Mouse (Mus musculus) testis, adult 2 months (tissue): ENCODE measurements around the gene Gcm1. TPM values are rescaled to one million over a fixed set of nuclear protein-coding genes. Genes with fewer than 3 reads are reported as not detected.
A peak's percentile ranks its signal among the peaks of the same experiment; 100 is the strongest.

Source experiments
- H3K27ac ChIP-seq: fragments of 200-500 bp; 2 replicates; pipeline ENCODE4 v1.5.1; 2012; ENCODE audit warnings: low read depth, low read length; ENCODE audit not compliant: control insufficient read depth, insufficient read depth
- H3K27me3 ChIP-seq: fragments of 200-500 bp; 2 replicates; pipeline ENCODE4 v1.6.1; 2012; ENCODE audit warnings: mild to moderate bottlenecking, low read length, moderate library complexity; ENCODE audit not compliant: control insufficient read depth, insufficient read depth
- H3K36me3 ChIP-seq: fragments of 200-500 bp; 2 replicates; pipeline ENCODE4 v1.6.1; 2012; ENCODE audit warnings: mild to moderate bottlenecking, low read length; ENCODE audit not compliant: control insufficient read depth, insufficient read depth
- H3K4me1 ChIP-seq: fragments of 200-500 bp; 2 replicates; pipeline ENCODE4 v1.6.1; 2012; ENCODE audit warnings: low read length; ENCODE audit not compliant: control insufficient read depth, insufficient read depth
- H3K4me3 ChIP-seq: fragments of 200-500 bp; 2 replicates; pipeline ENCODE4 v1.5.1; 2012; ENCODE audit warnings: low read depth, mild to moderate bottlenecking, low read length, moderate library complexity, mixed read lengths; ENCODE audit not compliant: control insufficient read depth
- CTCF ChIP-seq: fragments of 200-500 bp; IDR thresholded peaks from 2 replicates; pipeline ENCODE4 v1.5.1; 2012; ENCODE audit warnings: low read depth, mild to moderate bottlenecking, inconsistent platforms, low read length, moderate library complexity; ENCODE audit not compliant: control insufficient read depth, insufficient read depth, insufficient replicate concordance
- POLR2A ChIP-seq: fragments of 200-500 bp; IDR thresholded peaks from 2 replicates; pipeline ENCODE4 v1.6.1; 2012; ENCODE audit warnings: low read depth, mild to moderate bottlenecking, inconsistent platforms, low read length, moderate library complexity; ENCODE audit not compliant: control insufficient read depth
- polyA plus RNA-seq: library from polyadenylated mRNA; depleted of rRNA; stranded (reverse); fragments of >200 nt; gene quantifications from 2 replicates; pipeline ENCODE4 v1.2.3, GENCODE M21; 2012; rRNA removed

The Gcm1 gene
- not detected in 2 replicates for polyA plus RNA-seq

- peaks cover 4% of the 10 kb centered on the region; the same call in 1 of the 2 replicates for H3K4me1 ChIP-seq
- TF ChIP-seq CTCF (no peak), POLR2A (no peak)
- no peaks in the 10 kb centered on the region for H3K27me3 ChIP-seq
- H3K36me3 ChIP-seq, result no peaks in the 10 kb centered on the region
- no peak within 1 kb of the TSS for H3K4me3 ChIP-seq
- no peak within 1 kb of the TSS for H3K27ac ChIP-seq
These were observed at the start of gene Gcm1 for GRCm38 (mm10) chr9:78051677-78052076. TSS of gene Gcm1 (plus strand) at chr9:78051924.

GRCm38 (mm10) chr9:78003278-78003677, 48.4 kb upstream of the Gcm1 start:
- Histone ChIP-seq H3K27ac (no peak overlapping the region), H3K27me3 (no peaks in the 10 kb centered on the region), H3K4me3 (no peak overlapping the region), H3K4me1 (peaks cover 17% of the 10 kb centered on the region), H3K36me3 (no peaks in the 10 kb centered on the region)
- TF ChIP-seq POLR2A, result no peak
- TF ChIP-seq CTCF, result no peak

GRCm38 (mm10) chr9:78005481-78005880, 46.2 kb upstream of the Gcm1 start:
- Histone ChIP-seq H3K4me3 (no peak overlapping the region), H3K4me1 (peaks cover 17% of the 10 kb centered on the region), H3K27me3 (no peaks in the 10 kb centered on the region), H3K36me3 (no peaks in the 10 kb centered on the region), H3K27ac (peak overlapping the region; percentile 77)
- TF ChIP-seq POLR2A, result no peak
- TF ChIP-seq CTCF, result peak; percentile 73; the same call in 1 of the 2 replicates

GRCm38 (mm10) chr9:78006209-78007001, 45.3 kb upstream of the Gcm1 start:
- H3K36me3 ChIP-seq, result no peaks in the 10 kb centered on the region
- H3K4me3 ChIP-seq, result 0 out of 2 replicates have a peak overlapping the region, but pooled peaks have one; percentile 4
- peaks cover 17% of the 10 kb centered on the region for H3K4me1 ChIP-seq
- no peaks in the 10 kb centered on the region for H3K27me3 ChIP-seq
- peak; percentile 81 for TF ChIP-seq CTCF
- 0 out of 2 replicates have a peak, but pooled peaks have one; percentile 26 for TF ChIP-seq POLR2A
- peak overlapping the region; percentile 72 for H3K27ac ChIP-seq

GRCm38 (mm10) chr9:78009382-78009781, 42.3 kb upstream of the Gcm1 start:
- Histone ChIP-seq H3K4me1 (peaks cover 17% of the 10 kb centered on the region), H3K36me3 (no peaks in the 10 kb centered on the region), H3K4me3 (no peak overlapping the region), H3K27me3 (no peaks in the 10 kb centered on the region), H3K27ac (no peak overlapping the region)
- TF ChIP-seq CTCF (no peak), POLR2A (no peak)

- no peaks in the 10 kb centered on the region for H3K27me3 ChIP-seq
- H3K36me3 ChIP-seq, result no peaks in the 10 kb centered on the region
- H3K4me1 ChIP-seq, result peaks cover 15% of the 10 kb centered on the region
- no peak for TF ChIP-seq CTCF
- TF ChIP-seq POLR2A, result no peak
- H3K27ac ChIP-seq, result no peak overlapping the region
- no peak overlapping the region for H3K4me3 ChIP-seq
These were observed 41.5 kb upstream of the Gcm1 start for GRCm38 (mm10) chr9:78010187-78010586.

- Histone ChIP-seq H3K27me3 (no peaks in the 10 kb centered on the region), H3K36me3 (no peaks in the 10 kb centered on the region), H3K27ac (no peak overlapping the region), H3K4me3 (no peak overlapping the region), H3K4me1 (peaks cover 11% of the 10 kb centered on the region)
- TF ChIP-seq CTCF (no peak), POLR2A (no peak)
These were observed 41.0 kb upstream of the Gcm1 start for GRCm38 (mm10) chr9:78010707-78011106.

- Histone ChIP-seq H3K36me3 (no peaks in the 10 kb centered on the region), H3K4me3 (no peak overlapping the region), H3K27me3 (no peaks in the 10 kb centered on the region), H3K27ac (no peak overlapping the region), H3K4me1 (no peaks in the 10 kb centered on the region; the same call in 1 of the 2 replicates)
- TF ChIP-seq POLR2A (no peak), CTCF (no peak)
These were observed 39.7 kb upstream of the Gcm1 start for GRCm38 (mm10) chr9:78012066-78012465.
